Mouse (Mus musculus): ENCODE data around the gene Il25. TPM values are rescaled to one million over a fixed set of nuclear protein-coding genes. Genes with fewer than 3 reads are reported as not detected.
"Not testable (repeated sequence)": the region's sequence is repeated elsewhere in the genome, so short reads cannot be mapped to it uniquely, and the experiment has no call there.

Gene Il25
- polyA plus RNA-seq, 1 experiment, result 0.17 TPM

DNA sequence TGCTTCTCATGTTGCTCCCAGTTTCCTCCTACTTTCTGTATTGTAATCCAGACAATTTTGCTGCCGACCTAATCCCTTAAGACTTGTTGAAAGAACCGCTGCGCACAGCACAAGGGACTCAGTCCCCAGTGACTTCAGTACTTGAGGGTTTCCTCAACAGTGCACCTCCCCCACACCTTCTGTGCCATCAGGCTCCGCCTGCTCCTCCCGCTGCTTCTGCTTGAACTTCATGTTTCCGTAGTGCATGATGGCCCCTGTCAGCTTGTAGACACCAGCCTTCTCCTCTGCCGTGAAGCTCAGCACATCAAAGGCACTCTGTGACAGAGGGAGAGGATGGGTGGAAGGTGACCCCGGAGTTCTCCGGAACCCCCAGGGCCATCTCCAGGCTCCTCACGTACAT lies 28.3 kb downstream of the Il25 start:
- Histone ChIP-seq H3K4me3 (ENCODE audit: insufficient read depth, low read length) (no peak overlapping the region), H3K27ac (ENCODE audit: insufficient read depth, low read length) (no peak overlapping the region), H3K4me1 (ENCODE audit: control insufficient read depth, insufficient read depth, low read length) (no peaks in the 10 kb centered on the region)
- TF ChIP-seq CTCF (IDR thresholded peaks at IDR 0.05; ENCODE audit: extremely low read depth, insufficient read depth, low read length) (no peak), POLR2A (IDR thresholded peaks at IDR 0.05; ENCODE audit: extremely low read depth, insufficient read depth, low read length) (no peak)

DNA sequence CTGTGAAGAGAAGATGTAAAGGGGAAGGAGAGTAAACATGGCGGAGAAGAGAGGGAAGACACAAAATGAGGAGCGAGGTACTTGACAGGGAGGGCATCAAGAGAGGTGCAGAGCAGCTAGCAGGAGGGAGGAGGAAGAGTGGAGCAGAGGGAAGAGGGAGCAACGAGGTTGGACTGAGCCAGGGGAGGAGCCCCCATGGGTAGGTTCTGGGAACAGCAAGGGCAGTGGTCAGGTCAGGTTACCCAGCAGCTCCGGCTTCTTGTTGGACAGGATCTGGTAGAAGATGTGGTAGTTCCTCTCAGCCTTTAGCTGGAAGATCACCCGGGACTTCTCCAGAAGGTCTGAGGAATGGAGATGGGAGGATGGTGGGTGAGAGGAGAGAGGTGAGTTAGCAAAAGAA lies 29.0 kb downstream of the Il25 start:
- Histone ChIP-seq H3K4me1 (ENCODE audit: control insufficient read depth, insufficient read depth, low read length) (no peaks in the 10 kb centered on the region), H3K4me3 (ENCODE audit: insufficient read depth, low read length) (no peak overlapping the region), H3K27ac (ENCODE audit: insufficient read depth, low read length) (no peak overlapping the region)
- TF ChIP-seq POLR2A (IDR thresholded peaks at IDR 0.05; ENCODE audit: extremely low read depth, insufficient read depth, low read length) (no peak), CTCF (IDR thresholded peaks at IDR 0.05; ENCODE audit: extremely low read depth, insufficient read depth, low read length) (no peak)

DNA sequence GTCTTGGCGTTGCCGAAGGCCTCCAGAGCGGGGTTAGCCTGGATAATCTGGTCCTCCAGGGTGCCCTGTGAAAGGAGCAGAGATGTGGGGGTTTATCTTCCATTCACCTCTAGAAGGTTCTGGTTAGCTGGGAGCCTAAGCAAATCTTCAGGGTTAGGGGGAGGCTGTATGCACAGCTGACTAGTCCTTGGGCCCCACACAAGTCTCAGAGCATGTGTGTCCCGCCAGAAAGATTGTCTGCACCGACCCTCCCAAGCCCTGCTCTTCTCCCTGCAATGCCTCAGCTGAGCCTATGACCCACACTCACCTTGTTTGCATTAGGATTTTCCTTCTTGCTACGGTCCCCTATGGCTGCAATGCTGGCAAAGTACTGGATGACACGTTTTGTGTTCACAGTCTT lies 30.2 kb downstream of the Il25 start:
- Histone ChIP-seq H3K4me3 (ENCODE audit: insufficient read depth, low read length) (no peak overlapping the region), H3K27ac (ENCODE audit: insufficient read depth, low read length) (no peak overlapping the region), H3K4me1 (ENCODE audit: control insufficient read depth, insufficient read depth, low read length) (no peaks in the 10 kb centered on the region)
- TF ChIP-seq POLR2A (IDR thresholded peaks at IDR 0.05; ENCODE audit: extremely low read depth, insufficient read depth, low read length), result no peak
- no peak for TF ChIP-seq CTCF (IDR thresholded peaks at IDR 0.05; ENCODE audit: extremely low read depth, insufficient read depth, low read length)

DNA sequence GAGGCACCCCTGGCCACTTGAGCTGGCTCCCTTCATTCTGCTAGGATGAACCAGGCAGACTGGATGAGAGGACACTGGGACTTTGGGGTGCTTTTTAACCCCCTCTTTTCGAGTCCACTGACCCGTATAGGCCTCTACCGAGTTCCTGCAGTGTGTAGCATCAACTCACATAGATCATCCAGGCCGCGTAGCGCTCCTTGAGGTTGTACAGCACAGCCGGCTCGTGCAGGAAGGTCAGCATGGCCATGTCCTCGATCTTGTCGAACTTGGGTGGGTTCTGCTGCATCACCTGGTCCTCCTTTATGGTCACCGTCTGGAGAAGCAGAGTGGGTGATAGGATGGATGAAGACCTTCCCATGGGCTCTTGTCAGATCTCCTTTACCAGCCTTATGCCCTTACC lies 31.2 kb downstream of the Il25 start:
- no peaks in the 10 kb centered on the region for H3K4me1 ChIP-seq (ENCODE audit: control insufficient read depth, insufficient read depth, low read length)
- TF ChIP-seq CTCF (IDR thresholded peaks at IDR 0.05; ENCODE audit: extremely low read depth, insufficient read depth, low read length) (no peak), POLR2A (IDR thresholded peaks at IDR 0.05; ENCODE audit: extremely low read depth, insufficient read depth, low read length) (no peak)
- H3K4me3 ChIP-seq (ENCODE audit: insufficient read depth, low read length), result no peak overlapping the region
- H3K27ac ChIP-seq (ENCODE audit: insufficient read depth, low read length), result no peak overlapping the region

DNA sequence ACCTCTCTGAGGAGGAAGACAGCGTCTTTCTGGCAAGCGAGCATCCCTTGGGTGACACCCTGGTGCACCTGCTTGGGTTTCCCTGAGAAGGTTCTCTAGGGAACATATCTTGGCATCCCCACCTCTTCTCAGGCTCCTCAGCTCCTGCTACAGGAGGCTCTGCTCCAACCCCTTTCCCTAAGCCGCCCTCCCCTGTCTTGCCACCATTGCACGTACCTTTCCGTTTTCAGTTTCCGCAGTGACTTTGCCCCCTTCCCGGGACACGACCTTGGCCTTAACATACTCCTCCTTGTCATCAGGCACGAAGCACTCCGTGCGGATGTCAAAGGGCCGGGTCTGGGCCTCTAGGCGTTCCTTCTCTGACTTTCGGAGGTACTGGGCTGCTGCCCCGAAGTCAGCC lies 32.5 kb downstream of the Il25 start:
- H3K27ac ChIP-seq (ENCODE audit: insufficient read depth, low read length), result no peak overlapping the region
- H3K4me3 ChIP-seq (ENCODE audit: insufficient read depth, low read length), result no peak overlapping the region

DNA sequence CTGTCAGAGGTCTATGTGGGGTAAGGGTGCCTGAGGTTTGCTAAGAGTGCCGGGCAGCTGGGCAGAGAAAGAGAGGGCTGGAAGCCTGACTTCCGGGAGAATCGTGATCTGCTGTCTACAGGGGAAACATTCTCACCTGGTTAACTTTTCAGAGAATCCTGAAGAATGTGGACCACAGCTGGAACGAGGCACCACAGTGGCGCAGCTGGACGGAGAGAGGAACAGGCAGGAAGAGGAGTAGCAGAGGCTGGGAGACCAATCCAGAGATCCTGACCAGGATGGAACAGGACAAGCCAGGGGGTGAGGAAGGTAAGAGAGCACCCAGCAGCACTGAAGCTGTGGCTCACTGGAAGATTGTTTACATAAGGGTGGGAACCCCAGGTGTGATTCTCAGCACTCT lies 33.1 kb downstream of the Il25 start:
- Histone ChIP-seq H3K27ac (ENCODE audit: insufficient read depth, low read length) (no peak overlapping the region), H3K4me3 (ENCODE audit: insufficient read depth, low read length) (no peak overlapping the region), H3K4me1 (ENCODE audit: control insufficient read depth, insufficient read depth, low read length) (no peaks in the 10 kb centered on the region)
- no peak for TF ChIP-seq CTCF (IDR thresholded peaks at IDR 0.05; ENCODE audit: extremely low read depth, insufficient read depth, low read length)
- no peak for TF ChIP-seq POLR2A (IDR thresholded peaks at IDR 0.05; ENCODE audit: extremely low read depth, insufficient read depth, low read length)

More for the DNA sequence above, 32.5 kb downstream of the Il25 start:
- no peaks in the 10 kb centered on the region for H3K4me1 ChIP-seq (ENCODE audit: control insufficient read depth, insufficient read depth, low read length)
- TF ChIP-seq POLR2A (IDR thresholded peaks at IDR 0.05; ENCODE audit: extremely low read depth, insufficient read depth, low read length) (no peak), CTCF (IDR thresholded peaks at IDR 0.05; ENCODE audit: extremely low read depth, insufficient read depth, low read length) (no peak)

DNA sequence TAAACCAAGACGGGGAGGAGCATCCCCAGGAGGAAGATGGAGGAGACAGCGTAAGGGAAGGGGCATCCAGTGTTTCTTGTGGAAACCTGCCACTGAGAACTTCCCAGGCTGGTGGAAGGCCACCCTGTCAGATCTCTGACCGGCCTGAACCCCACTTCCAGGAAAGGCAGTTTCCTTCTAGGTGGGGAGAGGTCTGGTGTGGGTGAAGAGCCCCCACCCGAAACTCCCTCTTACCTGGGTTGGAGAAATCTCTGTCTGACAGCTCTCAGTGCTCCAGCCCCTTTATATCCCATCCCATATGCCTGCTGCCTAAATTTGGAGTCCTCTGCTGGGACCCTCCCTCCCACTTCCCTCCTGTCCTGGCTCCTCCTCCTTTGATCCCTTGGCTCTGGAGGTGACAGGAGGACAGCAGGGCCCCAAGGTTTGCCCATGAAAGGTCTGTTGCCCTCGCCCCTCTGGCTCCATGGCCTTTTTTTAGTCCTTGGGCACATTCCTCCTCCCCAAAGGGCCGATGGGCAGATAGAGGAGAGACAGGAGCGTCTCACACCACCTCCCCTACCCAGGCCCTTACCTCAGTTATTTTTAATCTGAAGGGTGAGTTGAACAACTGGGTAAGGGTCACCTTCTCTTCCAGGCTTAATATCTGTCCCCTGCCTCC lies 34.0 kb downstream of the Il25 start, which contains the start of gene Myh6:
Gene Myh6, minus strand, starts transcription at position 608 of the 658 bp plus-strand sequence.
- no peak within 1 kb of the TSS for H3K4me3 ChIP-seq (ENCODE audit: insufficient read depth, low read length)
- TF ChIP-seq POLR2A (IDR thresholded peaks at IDR 0.05; ENCODE audit: extremely low read depth, insufficient read depth, low read length) (no peak), CTCF (IDR thresholded peaks at IDR 0.05; ENCODE audit: extremely low read depth, insufficient read depth, low read length) (no peak)

DNA sequence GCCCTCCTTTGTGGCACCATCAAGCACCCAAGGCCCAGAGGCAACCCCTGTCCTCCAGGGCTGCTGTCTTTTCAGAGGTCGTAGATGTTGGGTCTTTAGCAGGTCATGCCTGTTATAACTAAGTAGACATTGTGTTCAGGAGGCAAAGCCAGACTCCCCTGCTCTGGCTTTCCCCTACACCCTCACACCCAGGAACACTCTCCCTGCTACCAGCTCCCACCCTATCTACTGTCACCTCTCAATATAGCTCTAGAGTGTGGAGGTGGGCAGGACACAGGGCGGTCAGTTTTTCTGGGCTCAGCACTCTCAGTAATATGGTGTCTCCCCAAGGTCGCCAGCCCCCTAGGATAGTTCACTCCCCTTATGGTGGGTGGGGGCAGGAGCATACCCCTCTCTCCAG lies 35.4 kb downstream of the Il25 start:
- Histone ChIP-seq H3K4me1 (ENCODE audit: control insufficient read depth, insufficient read depth, low read length) (no peaks in the 10 kb centered on the region), H3K27ac (ENCODE audit: insufficient read depth, low read length) (no peak overlapping the region), H3K4me3 (ENCODE audit: insufficient read depth, low read length) (no peak overlapping the region)
- TF ChIP-seq POLR2A (IDR thresholded peaks at IDR 0.05; ENCODE audit: extremely low read depth, insufficient read depth, low read length), result no peak
- TF ChIP-seq CTCF (IDR thresholded peaks at IDR 0.05; ENCODE audit: extremely low read depth, insufficient read depth, low read length), result no peak

More for the DNA sequence above, 34.0 kb downstream of the Il25 start, which contains the start of gene Myh6:
- Histone ChIP-seq H3K27ac (ENCODE audit: insufficient read depth, low read length) (no peak within 1 kb of the TSS), H3K4me1 (ENCODE audit: control insufficient read depth, insufficient read depth, low read length) (no peaks in the 10 kb centered on the region)

DNA sequence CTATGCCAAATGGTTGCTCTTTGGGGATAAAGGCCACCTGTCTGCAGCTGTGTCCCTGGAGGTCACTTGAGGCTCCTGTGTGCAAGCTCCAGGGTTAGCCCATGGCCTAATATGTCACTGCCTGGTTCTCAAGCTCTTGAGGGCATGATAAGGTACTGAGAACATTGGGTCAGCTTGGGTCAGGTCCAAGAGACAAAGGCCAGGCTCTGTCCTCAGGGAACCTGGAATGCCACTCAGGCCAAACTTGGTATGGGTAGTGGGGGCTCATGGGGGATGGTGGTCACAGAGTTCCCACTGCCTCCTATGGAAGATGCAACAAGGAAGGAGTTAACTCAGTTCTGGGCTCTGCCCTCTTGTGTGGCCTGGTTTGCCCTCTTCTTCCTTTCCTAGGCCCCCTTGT lies 35.8 kb downstream of the Il25 start:
- H3K4me1 ChIP-seq (ENCODE audit: control insufficient read depth, insufficient read depth, low read length), result no peaks in the 10 kb centered on the region
- H3K27ac ChIP-seq (ENCODE audit: insufficient read depth, low read length), result no peak overlapping the region
- TF ChIP-seq CTCF (IDR thresholded peaks at IDR 0.05; ENCODE audit: extremely low read depth, insufficient read depth, low read length), result no peak
- TF ChIP-seq POLR2A (IDR thresholded peaks at IDR 0.05; ENCODE audit: extremely low read depth, insufficient read depth, low read length), result no peak
- H3K4me3 ChIP-seq (ENCODE audit: insufficient read depth, low read length), result no peak overlapping the region

DNA sequence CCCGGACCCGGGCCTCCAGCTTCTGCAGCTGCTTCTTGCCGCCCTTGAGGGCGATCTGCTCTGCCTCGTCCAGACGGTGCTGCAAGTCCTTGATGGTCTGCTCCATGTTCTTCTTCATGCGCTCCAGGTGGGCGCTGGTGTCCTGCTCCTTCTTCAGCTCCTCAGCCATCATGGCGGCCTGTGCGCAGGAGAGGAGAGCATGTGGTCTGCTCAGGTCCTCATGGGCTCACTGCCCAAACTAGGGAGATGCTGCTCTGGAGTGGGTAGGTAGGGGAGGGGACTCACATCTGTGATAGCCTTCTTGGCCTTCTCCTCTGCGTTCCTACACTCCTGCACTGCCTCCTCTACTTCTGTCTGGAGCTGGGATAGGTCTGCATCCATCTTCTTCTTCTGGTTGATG lies 40.3 kb downstream of the Il25 start:
- H3K27ac ChIP-seq (ENCODE audit: insufficient read depth, low read length); H3K4me3 ChIP-seq (ENCODE audit: insufficient read depth, low read length); H3K4me1 ChIP-seq (ENCODE audit: control insufficient read depth, insufficient read depth, low read length): not testable (repeated sequence)

Data from cortical plate, adult 2 months (tissue).